Mouse (Mus musculus) spleen, postnatal 36 days (tissue): Measurements from ENCODE around the gene Ptger4.

Source experiments
- DNase-seq, 2 experiments: peaks; one replicate each; pipeline ENCODE4 v3.0.0; 2022; ENCODE audit warnings: low spot score in 2 of 2, mixed read lengths in 1 of 2

Ptger4 gene

GRCm38 (mm10) chr15:5173217-5173820 is 70.7 kb downstream of the Ptger4 start:
- DNase-seq, result no peak

- no peak for DNase-seq
These were observed 78.7 kb downstream of the Ptger4 start for GRCm38 (mm10) chr15:5165121-5165773.

GRCm38 (mm10) chr15:5158827-5159226 is 85.2 kb downstream of the Ptger4 start:
- no peak for DNase-seq

- DNase-seq, result no peak
These were observed 86.6 kb downstream of the Ptger4 start for GRCm38 (mm10) chr15:5157386-5157785.
